Mouse (Mus musculus) heart, postnatal 25 days (tissue): ENCODE data around the gene Tmem53. TPM values are rescaled to one million over a fixed set of nuclear protein-coding genes. Genes with fewer than 3 reads are reported as not detected.
"Not testable (repeated sequence)": the region's sequence is repeated elsewhere in the genome, so short reads cannot be mapped to it uniquely, and the experiment has no call there.

Source experiments
- DNase-seq: peaks from one replicate; pipeline ENCODE4 v3.0.0; 2022; ENCODE audit warnings: low spot score
- intact Hi-C: fragments of 180-260 bp; cut with DNase I; formaldehyde crosslinking; loops from one replicate; pipeline ENCODE4 v1.15.1; 2025
- total RNA-seq, 2 experiments: library from RNA; stranded (reverse); gene quantifications; 2 replicates each; pipeline ENCODE4 v1.2.3; 2021

The Tmem53 gene
- total RNA-seq, 2 experiments from 2014 or later, result 23.8 to 30.3 TPM

DNA sequence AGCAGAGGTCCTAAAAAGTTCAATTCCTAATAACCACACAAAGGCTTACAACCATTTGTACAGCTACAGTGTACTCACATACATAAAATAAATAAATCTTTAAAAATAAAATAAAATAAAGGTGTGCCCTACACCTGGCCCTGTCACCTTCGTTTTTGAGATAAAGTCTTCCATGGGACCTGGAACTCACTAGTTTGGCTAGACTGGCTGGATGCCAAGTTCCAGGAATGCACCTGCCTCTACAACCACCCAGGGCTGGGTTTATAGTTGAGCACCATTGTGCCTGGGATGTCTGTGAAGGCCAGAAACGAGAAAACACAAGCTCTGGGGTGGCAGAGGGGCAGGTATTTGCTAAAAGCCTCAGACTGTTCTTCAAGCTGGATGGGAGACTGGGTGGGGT is 12.6 kb upstream of the Tmem53 start:
- no peak for DNase-seq
- intact Hi-C loops, result no loop called here

DNA sequence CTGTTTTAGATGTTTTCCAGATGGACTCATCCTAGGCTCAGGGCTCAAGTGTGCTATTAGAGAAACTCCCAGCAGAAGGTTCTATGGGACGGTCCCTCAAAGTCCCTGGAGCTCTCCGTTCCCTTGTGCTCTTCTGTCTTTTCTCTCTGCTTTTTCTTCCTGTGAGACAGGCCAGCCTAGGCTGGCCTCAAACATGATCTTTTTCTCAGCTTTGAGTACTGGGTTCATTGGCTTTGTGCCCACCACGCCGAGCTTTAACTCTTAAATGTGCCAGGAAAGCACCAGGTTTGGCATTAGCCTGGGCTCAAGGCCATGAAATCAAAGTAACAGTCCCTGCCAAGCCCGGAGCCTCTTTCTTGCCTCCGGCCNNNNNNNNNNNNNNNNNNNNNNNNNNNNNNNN is 10.9 kb upstream of the Tmem53 start:
- DNase-seq, result no peak
- intact Hi-C loops, result no loop called here

DNA sequence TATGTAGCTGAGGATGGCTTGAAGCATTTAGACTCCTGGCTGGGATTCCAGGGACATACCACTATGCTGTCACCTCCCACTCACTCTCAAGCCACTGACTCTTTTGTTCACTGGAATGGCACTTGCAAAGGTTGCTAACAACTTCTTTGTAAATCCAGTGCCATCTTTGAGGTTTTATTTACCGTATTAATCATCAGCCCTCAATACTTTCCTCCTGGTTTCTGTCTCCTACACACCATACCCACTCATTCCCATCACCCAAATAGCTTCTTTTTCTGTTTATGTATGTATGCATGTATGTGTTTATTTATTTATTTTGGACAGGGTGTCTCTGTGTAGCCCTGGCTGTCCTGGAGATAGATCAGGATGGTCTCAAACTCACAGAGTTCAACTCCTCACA is 769 bp upstream of the Tmem53 start:
- DNase-seq, result no peak
- intact Hi-C loops, result no loop called here

DNA sequence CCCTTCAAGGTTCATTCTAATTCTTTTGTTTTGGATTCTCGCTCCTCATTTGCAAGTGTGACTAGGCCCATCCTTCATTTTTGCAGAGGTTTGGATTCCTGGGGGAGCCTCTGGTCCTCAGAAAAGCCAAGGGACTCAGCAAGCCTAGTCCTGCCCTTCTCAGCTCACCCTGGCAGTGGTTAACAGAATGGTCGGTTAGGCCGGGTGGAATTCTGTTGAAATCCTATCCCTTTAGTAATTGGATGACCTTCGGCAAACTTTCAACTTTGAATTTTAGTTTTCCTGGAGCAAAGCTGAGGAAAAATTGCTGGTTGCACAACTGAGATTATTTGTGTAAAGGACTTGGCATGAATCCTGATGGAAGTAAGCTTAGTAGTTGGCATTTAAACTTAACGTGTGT is 600 bp downstream of the Tmem53 start:
- no peak for DNase-seq
- intact Hi-C loops, result no loop called here

DNA sequence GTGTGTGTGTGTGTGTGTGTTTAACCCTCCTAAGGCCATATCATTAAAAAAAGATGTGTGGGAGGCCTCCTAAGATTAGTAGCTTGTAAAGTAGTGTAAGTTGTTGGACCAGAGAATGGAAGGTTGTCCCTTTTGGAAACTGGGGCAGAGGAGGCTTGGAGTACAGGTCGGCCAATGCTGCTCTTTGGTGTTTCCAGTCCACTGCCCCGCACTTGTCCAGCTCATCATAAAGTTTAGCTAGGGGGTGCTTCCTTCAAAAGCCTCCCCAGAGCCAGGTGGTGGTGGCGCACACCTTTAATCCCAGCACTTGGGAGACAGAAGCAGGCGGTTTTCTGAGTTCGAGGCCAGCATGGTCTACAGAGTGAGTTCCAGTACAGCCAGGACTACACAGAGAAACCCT is 1.0 kb downstream of the Tmem53 start:
- DNase-seq, result no peak
- intact Hi-C loops, result no loop called here

DNA sequence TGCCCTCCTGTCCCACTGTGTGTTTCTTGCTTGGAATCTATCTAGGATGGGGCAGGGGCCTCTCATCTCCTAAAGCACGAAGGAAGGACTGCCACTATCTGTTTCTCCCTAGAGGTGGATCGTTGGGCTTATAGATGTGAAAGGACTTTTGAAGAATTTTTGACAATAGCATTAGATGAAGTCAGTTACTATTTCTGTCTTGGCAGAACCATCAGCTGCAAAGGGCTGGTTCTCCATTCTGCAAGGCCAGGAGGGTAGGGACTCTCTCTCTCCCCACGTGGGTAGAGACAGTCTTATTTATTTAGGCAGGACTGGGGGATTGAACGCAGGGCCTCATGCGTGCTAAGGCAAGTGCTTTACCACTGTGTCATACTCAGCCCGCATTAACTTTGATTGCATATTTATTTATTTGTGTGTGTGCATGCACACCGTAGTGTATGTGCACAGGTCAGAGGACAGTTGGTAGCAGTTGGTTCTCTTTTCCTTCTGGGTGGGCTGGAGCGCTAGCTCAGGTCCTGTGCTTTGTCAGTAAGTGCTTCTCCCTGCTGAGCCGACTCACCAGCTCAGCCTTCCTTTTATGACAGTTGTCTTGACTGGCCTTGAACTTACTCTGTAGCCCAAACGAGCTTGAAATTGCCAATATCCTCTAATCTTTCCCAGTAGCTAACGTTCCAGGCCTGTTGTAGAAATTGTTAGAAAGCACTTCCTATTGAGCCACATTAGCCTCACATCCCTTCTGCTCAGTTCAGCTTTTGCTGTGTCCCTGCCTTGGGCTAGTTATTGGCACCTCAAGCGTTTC is 1.7 kb downstream of the Tmem53 start:
- intact Hi-C loops, result no loop called here
- no peak for DNase-seq

DNA sequence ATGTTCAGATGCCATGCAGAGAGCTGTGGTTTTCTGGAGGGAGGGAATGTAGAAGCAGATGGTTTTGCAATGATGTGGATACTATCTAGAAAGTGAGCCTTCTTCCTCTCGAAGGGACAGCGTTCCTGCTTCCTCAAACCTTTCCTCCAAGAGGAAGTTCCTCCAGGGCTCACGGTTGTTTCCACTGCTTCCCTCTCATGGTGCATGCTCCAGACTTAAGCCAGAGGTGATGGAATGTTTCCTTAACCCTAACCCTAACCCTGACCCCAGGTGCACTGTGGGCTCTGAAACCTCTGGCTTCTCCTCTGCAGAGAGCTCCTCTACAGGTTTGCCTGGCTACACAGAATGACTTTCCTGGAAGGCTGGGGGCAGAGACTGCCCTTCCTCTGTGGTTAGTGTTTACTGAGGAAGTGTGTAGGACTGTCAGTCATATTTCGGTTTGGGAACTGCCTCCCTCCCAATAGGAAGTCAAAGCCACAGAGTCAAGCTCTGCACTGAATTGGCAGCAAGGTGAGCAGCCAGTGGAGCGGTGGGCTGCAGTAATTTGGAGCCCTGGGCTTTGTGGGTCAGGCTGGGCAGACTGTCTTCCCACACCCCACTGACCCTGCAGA is 2.4 kb downstream of the Tmem53 start:
- intact Hi-C loops, result no loop called here
- no peak for DNase-seq

DNA sequence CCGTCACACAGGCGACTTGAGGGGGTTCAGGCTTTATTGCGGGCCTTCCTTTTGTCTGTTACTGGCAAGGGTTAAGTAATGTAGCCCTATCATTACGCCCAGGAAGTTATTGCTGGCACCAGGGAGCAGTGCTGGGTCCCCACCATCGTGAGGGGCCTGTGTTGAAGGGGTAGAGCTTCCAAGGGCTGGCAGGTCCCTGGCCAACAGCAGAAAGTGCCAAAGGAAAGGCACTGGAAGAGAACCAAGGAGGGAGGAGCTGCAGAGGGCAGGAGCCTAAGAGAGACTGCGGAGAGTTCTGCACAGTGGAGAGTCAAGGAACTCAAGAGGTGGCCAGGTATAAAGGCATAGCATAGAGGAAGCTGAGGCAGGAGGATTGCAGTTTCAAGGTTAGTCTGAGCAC is 2.9 kb downstream of the Tmem53 start:
- no peak for DNase-seq
- intact Hi-C loops, result no loop called here

DNA sequence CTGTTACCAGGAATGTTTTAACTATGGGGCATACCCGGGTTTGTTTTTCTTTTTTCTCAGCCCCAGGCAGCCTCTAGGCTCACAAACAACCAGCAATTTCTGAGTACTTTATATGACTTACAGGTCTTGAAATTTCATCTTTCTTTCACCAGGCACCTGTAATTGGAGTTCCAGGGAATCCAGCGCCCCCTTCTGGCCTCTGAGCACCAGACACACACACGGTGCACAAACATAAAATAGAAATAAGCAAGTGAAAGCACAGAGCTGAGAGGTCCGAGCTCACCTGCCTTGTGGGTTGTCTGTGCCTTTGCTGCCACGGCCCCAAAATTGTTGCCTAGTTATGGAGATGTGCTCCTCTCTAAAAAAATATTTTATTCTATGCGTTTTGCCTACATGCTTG is 8.2 kb downstream of the Tmem53 start:
- intact Hi-C loops, DNase-seq: not testable (repeated sequence)

DNA sequence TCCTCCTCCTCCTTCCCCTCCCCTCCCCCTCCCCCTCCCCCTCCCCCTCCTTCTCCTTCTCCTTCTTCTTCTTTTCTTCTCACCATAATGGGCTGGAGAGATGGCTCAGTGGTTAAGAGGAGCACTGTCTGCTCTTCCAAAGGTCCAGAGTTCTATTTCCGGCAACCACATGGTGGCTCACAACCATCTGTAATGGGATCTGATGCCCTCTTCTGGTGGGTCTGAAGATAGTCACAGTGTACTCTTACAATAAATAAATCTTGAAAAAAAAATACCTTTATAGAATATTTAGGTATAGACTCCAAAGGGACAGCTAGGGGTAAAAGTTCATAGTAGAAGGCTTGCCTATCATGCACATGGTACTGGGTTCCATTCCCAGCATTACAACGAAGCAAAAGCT is 9.5 kb downstream of the Tmem53 start:
- no peak for DNase-seq
- intact Hi-C loops, result no loop called here

DNA sequence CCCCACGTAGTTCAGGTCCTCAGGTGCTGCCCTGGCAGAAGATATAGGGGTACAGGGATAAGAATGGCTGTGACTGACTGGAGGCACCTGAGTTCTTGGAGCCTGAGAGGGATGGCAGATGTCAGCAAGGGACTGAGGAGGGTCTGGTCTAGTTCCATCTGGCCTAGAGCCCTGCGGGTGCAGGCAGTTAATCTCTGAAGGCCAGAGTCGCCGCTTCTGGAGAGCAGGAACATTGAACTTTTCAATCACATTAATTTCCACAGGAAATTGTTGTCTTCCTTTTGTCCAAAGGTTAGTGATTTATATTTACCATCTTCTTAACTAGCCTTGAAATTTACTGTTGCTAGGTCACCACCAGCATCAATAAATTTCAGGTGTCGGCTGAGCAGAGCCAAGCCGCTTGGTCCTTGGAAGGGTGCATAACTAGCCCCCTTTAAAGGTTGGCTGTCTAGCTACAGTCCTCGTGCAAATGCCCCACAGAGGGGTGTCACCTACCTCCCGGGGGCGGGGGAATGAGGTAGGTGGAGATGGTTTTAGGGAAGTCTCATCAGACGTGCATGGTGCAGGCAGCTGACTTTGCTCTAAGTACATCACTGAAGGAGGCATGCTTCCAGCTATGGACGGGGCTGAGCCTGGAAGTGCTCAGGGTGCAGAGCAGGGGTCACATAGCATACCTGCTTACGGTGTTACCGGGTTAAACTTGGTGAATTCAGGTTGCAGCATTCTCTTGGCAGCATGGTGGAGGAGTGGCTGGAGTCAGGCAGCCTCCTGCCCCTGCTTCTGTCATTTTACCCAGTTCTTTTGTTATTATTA is 10.6 kb downstream of the Tmem53 start:
- intact Hi-C loops, result no loop called here
- no peak for DNase-seq

DNA sequence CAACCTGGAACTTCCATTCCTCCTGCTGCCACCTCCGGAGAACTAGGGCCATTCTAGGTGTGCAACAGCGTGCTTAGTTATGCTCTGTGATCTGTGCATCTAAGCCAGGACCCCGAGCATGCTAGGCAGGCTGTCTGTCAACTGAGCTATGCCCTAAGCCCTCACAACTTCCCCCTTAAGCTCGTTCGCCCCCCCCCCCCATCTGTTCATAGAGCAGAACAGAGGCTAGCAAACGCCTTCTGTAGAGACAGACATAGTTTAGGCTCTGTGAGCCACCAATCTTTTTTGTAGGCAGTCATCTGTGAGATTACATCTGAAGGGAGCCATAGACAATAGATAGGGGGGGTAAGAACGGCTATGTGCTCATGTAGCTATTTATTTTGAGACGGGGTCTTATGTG is 11.2 kb downstream of the Tmem53 start:
- intact Hi-C loops, result no loop called here
- no peak for DNase-seq

DNA sequence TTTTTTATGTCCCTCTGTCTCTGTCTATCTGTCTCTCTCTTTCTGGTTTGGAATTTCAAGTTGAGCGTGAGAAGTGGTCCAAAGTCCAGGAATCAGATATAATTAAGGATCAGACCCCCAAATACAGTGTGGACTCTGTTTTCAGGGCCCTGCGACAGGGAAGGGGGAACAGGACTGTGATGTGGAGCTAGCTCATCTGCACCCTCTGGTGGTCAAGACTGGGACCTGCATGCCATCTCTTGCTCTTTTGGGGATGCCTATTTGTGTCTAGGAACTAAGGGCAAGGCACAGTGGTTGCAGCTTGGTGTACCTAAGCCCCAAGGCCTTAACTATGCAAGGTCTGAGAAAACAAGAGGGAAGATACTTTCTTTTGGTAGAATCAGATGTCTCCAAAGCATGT is 15.5 kb downstream of the Tmem53 start:
- DNase-seq, result no peak
- intact Hi-C loops, result loop anchor here (1.0 kb wide), 1 partner anchor 37 kb away; no protein-coding TSS in a partner anchor

DNA sequence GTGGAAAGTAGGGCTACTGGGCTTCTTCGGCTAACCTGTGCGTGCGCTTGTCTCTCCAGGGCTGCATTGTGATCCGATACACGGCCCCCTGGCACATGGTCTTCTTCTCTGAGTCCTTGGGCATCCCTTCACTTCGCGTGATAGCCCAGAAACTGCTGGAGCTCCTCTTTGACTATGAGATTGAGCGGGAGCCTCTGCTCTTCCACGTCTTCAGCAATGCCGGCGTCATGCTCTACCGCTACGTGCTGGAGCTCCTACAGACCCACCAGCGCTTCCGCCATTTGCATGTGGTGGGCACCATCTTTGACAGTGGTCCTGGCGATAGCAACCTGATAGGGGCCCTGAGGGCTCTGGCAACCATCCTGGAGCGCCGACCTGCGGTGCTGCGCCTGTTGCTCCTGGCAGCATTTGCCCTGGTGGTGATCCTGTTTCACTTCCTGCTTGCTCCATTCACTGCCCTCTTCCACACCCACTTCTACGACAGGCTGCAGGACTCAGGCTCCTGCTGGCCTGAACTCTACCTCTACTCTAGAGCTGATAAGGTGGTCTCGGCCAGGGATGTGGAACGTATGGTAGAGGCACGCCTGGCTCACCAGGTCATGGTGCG is 16.2 kb downstream of the Tmem53 start:
- intact Hi-C loops, result loop anchor here (1.0 kb wide), 1 partner anchor 38 kb away; no protein-coding TSS in a partner anchor

DNA sequence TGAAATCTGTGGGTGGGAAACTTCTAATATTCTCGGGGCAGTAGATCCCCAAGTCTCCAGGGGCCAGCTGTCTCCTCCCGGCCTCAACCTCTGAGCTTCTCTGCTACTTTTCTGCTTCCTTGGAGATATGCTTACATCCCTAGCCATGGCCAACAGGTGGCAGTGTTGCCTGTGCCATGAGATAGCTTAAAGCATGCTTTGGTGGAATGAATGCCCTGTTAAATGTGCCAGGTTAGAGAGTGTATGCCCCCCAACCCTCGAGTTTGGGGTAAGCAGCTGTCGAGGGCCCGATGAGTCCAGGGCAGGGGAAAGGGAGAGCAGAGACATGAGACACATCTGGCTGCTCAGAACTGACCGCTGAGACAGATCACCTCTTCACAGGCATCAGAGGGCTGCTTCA is 18.5 kb downstream of the Tmem53 start:
- no peak for DNase-seq
- intact Hi-C loops, result loop anchor here (1.0 to 2.0 kb wide), 3 partner anchors 77 to 407 kb away; no protein-coding TSS in a partner anchor

More for the DNA sequence above, 16.2 kb downstream of the Tmem53 start:
- DNase-seq, result no peak

DNA sequence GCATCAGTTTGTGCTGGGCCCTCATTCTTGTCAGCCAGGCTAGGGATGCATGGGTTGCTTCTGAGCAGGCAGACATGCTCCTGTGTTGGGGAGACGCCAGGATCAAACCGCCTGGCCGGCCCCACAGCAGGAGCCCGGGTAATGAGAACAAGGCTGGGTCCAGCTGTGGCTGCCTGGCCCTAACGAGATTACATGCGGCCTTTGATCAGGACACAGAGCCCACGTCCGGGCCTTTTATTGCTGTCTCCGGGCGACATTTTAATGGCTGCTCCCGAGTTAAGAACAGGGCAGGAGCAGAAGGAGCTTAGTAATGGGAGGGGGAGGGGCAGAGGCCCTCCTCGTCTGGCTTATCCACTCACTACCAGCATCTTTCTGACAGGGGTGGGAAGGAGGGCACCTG is 20.7 kb downstream of the Tmem53 start:
- DNase-seq, result no peak
- intact Hi-C loops, result no loop called here

DNA sequence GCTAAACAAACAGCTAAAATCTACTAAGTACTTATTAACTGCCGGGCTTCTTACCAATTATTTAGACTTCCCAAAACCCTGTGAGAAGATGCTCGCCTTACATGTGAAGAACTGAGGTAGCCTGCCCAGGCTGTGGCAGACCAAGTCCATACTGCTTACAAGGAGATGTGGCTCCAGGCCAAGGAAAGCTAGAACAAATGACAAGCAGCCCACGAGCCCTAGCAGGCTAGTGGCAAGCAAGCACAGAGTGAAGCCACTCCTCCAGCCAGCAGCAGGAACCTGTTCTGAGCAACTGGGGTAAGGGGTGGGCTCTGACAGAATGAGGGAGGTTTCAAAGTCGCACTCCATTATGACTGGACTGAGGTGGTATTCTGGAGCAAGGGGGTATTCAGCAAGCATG is 23.0 kb downstream of the Tmem53 start:
- intact Hi-C loops, result no loop called here
- no peak for DNase-seq

DNA sequence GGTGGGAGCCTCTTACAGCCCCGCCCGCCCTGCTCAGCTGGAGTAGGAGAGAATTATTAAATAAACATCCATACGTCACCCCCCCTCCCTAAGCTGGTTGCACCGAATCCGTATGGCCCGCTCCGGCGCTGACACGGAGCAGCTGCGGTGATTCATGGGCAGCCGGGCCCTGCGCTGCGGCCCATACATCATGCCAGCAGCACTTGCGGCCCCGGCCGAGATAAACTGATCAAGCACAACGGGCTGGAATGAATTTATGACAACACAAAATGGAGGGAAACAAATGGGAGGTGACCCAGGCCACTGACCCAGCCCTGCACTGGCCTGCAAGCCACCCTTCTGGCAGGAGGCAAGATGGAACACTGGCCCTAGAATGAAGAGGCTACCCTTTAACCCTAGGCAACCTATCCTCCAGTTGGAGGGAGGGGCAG is 24.5 kb downstream of the Tmem53 start:
- intact Hi-C loops, result no loop called here
- no peak for DNase-seq

DNA sequence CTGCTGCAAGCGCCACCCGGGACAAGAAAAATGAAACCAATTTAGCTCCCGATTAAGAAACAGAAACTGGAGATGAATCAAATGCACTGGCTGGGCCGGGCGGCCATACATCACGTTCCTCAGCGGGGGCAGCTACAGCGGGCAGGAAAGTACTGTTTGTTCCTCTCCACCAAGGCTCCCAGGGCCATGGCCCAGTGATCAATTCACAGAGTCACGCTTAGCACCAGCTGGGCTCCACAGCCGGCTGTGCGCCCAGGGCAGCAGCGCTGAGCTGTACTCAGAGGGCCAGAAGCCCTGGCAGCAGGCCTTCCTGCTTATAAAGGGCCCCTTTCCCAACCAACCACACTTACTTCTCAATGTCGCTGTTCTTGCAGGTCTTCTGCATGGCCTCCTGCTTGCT is 25.3 kb downstream of the Tmem53 start:
- no peak for DNase-seq
- intact Hi-C loops, result no loop called here

DNA sequence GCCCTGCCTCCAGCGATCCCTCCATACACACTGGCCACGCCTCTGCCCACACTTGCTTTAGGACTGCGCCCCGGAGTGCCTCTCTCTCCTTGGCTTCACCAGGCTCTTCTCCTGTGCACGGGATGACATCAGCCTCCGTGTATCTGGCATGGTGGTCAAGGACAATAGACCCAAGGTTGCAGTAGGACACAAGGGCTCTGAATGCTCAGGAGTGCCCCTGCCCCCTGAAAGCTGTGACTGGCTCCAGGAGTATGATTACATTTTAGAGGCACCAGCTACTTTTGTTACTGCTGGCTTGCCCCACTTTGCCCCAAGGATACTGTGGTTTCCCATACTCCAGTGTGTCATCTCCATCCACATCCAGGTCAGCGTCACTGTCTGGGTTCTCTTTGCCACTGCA is 25.9 kb downstream of the Tmem53 start:
- intact Hi-C loops, result no loop called here
- no peak for DNase-seq
